Mouse (Mus musculus) liver, embryonic 14.5 days (tissue): ENCODE results near the gene Maco1. TPM values are rescaled to one million over a fixed set of nuclear protein-coding genes. Genes with fewer than 3 reads are reported as not detected.
A peak's percentile ranks its signal among the peaks of the same experiment; 100 is the strongest.

ENCODE experiments used
- ATAC-seq: fragments of 200-750 bp; cut with Nextera tagmentation; 2 replicates; pipeline ENCODE4 v1.8.0; 2017; ENCODE audit warnings: moderate number of reproducible peaks, mild to moderate bottlenecking, moderate library complexity; ENCODE audit not compliant: insufficient read depth
- DNase-seq, 3 experiments: peaks; one replicate each; pipeline ENCODE4 v3.0.0-alpha.2; 2012 to 2013; ENCODE audit warnings: low read depth in 3 of 3, low spot score in 3 of 3
- H3K27ac ChIP-seq: fragments of 300-500 bp; sonication (generic); 2 replicates; pipeline ENCODE4 v1.5.1; 2014; ENCODE audit warnings: moderate library complexity, mild to moderate bottlenecking, control low read depth, inconsistent platforms
- H3K27me3 ChIP-seq: fragments of 300-500 bp; sonication (generic); 2 replicates; pipeline ENCODE4 v1.6.1; 2014; ENCODE audit warnings: mild to moderate bottlenecking, low read length, moderate library complexity; ENCODE audit not compliant: control insufficient read depth, insufficient read depth
- H3K36me3 ChIP-seq: fragments of 300-500 bp; sonication (generic); replicated peaks from 2 replicates; pipeline ENCODE4 v1.6.1; 2014; ENCODE audit warnings: low read depth; ENCODE audit not compliant: control insufficient read depth, insufficient read depth
- H3K4me1 ChIP-seq, 2 experiments: fragments of 200-500 bp in 1 of 2; fragments of 300-500 bp in 1 of 2; sonication (generic) in 1 of 2; replicated peaks; 2 replicates each; pipeline ENCODE4 v1.6.1; 2012 to 2014; ENCODE audit warnings: antibody characterized with exemption in 1 of 2, inconsistent platforms in 1 of 2, low read length in 1 of 2; ENCODE audit not compliant: control insufficient read depth in 2 of 2, insufficient read depth in 2 of 2
- H3K4me2 ChIP-seq: fragments of 300-500 bp; sonication (generic); 2 replicates; pipeline ENCODE4 v1.6.1; 2014; ENCODE audit warnings: low read depth, mild to moderate bottlenecking, control low read depth, moderate library complexity
- H3K4me3 ChIP-seq, 2 experiments: fragments of 200-500 bp in 1 of 2; fragments of 300-500 bp in 1 of 2; sonication (generic) in 1 of 2; 2 replicates each; pipeline ENCODE4 v1.5.1; 2012 to 2014; ENCODE audit warnings: low read depth in 2 of 2, low read length in 2 of 2, mild to moderate bottlenecking in 2 of 2, control low read depth in 1 of 2, inconsistent platforms in 1 of 2, moderate library complexity in 1 of 2; ENCODE audit not compliant: insufficient read depth in 1 of 2
- H3K9ac ChIP-seq: fragments of 300-500 bp; sonication (generic); replicated peaks from 2 replicates; pipeline ENCODE4 v1.6.1; 2014; ENCODE audit warnings: mild to moderate bottlenecking, control low read depth, moderate library complexity
- H3K9me3 ChIP-seq: fragments of 300-500 bp; sonication (generic); 2 replicates; pipeline ENCODE4 v1.6.1; 2016; ENCODE audit warnings: low read length, mixed read lengths; ENCODE audit not compliant: control insufficient read depth
- CTCF ChIP-seq: IDR thresholded peaks from 2 replicates; pipeline ENCODE4 v1.5.1; 2016; ENCODE audit warnings: antibody characterized with exemption, low read depth, control low read depth
- EP300 ChIP-seq: IDR thresholded peaks from 2 replicates; pipeline ENCODE4 v1.6.1; 2016; ENCODE audit warnings: antibody characterized with exemption, low read depth
- WGBS: fragments of 180-500 bp; shearing (Covaris S2); extraction: QIAGEN DNeasy Blood & Tissue Kit; methylation state at CpG from one replicate; pipeline ENCODE4 v1.1.7; 2014; ENCODE audit not compliant: insufficient replicate concordance; 5-methylcytosine and 5-hydroxymethylcytosine counted together
- polyA plus RNA-seq, 2 experiments: library from polyadenylated mRNA; depleted of rRNA in 1 of 2; stranded (reverse) in 1 of 2; unstranded in 1 of 2; fragments of >200 nt; fragmentation: Nextera tagmentation in 1 of 2; extraction: Ambion mirVana in 1 of 2; gene quantifications; 2 replicates each; pipeline versions ENCODE4 v1.2.1 to v1.2.3; 2012 to 2014

Gene Maco1
- polyA plus RNA-seq, 2 experiments = 9.3 to 13.0 TPM

DNA sequence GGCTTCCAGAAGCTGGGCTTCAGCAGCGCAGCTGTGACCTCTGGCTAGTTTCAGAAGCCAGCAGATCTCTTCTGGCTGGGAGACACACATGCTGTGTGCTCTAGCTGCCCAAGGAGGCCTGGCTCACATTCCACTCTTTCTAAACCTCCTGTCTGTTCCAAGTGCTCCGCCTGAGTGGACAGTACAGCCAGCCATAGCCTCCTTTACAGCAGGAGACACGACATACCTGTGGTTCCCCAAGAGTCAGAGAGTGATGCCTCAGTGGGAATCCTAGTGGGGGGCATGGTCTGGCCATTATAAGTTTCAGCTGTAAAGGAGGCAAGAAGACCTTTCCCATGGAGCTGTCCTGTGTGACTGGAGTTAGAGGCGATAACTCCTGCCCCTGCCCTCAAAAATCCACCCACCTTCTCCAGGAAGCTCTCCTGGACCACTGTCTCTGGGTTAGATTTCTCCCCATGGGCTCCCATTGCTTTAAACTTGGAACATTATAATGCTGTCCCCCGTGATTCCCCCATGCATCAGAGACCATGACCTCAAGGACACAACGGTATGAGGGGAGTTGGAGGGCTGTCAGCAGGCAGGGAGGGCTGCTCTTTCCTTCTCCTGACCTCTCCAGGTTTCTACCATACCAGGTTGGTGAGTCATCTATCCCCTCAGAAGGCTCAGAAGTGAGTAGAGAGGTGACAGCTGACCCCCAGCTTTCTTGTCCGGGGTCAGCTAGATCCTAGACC, 83.9 kb downstream of the Maco1 start:
- Histone ChIP-seq H3K27me3 (no peaks in the 10 kb centered on the region), H3K4me3 (no peak overlapping the region), H3K36me3 (no peaks in the 10 kb centered on the region), H3K4me2 (no peak overlapping the region), H3K4me1 (peaks cover 38 to 45% of the 10 kb centered on the region in 2 experiments), H3K27ac (no peak overlapping the region), H3K9ac (no peak overlapping the region), H3K9me3 (no peaks in the 10 kb centered on the region)
- 70% methylated on average over 7 of the region's 7 CpGs for WGBS
- DNase-seq = no peak
- TF ChIP-seq CTCF (no peak), EP300 (no peak)
- no peak for ATAC-seq

DNA sequence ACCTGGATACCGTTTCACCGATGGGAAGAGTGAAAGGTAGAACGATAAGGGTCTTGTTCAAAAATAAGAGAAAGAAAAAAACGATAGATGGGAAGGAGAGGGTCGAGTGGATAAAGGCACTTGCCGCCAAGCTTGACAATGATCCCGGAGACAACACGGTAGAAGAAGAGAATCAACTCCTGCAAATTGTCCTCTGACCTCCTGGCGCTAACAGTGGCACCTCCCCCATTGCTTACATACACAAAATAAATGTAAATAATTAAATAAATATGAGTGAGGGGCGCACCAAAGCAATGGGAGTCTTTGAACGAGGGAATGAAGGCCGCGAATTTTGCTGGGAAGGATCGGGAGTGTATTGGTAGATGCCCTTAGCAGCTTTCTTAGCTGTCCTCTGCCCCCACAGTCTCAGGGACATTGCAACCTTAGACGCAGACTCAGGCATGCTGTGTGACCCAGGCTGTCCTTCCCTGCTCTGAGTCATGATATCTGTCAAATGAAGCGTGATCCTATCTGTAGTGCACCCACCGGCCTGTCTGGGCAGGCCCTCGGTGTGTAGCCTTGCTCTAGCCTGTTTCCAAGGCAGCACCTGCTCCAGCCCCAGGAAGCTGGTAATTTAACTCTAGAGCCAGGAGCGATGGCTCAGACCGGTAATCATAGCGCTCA, 84.8 kb downstream of the Maco1 start:
- peak overlapping the region; percentile 72 for H3K9ac ChIP-seq
- DNase-seq = no peak
- H3K4me3 ChIP-seq = peak overlapping the region; percentile 60 to 83
- H3K9me3 ChIP-seq = no peaks in the 10 kb centered on the region
- H3K27ac ChIP-seq = peak overlapping the region; percentile 30
- no peaks in the 10 kb centered on the region for H3K27me3 ChIP-seq
- peak overlapping the region; percentile 97 for H3K4me2 ChIP-seq
- peaks cover 43 to 46% of the 10 kb centered on the region in 2 experiments for H3K4me1 ChIP-seq
- ATAC-seq = no peak
- H3K36me3 ChIP-seq = no peaks in the 10 kb centered on the region
- TF ChIP-seq EP300 (no peak), CTCF (no peak)
- WGBS = 12% methylated on average over 21 of the region's 21 CpGs

DNA sequence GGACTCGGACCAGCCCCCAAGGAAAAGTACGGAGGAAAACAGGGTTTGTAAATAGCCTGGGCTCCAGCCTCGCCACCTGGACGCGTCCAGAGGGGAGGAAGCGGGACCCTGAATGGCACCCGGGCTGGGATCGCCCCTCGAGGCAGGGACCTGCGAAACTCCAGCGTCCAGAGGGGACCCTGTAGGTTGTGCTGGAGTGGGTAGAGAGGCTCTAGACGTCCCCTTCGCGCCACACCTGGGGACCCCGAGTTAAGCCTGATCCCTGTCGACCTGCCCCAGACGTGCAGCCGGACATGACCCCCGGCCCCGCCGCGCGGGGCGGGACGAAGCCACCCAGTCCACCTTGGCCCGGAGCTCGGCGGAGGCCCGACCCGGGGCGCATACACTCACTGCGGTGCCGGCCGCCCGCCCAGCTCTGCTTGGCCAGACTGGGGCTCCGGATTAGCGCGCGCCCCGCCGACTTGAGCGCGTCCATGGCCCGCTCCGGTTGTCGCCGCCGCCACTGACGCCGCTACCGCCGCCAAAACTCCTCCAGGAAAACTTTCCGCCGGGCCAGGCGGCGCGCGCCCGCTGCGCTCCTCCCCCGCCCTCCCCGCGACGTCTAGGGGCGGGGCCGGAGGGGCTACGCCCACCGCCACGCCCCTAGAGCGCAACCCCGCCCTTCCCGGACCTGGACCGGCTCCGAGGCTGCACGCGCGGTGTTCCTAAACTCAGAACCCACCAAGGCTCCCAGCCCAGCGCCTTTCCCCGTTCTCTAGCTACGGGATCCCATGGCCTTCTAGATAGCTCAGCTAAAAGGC, 85.5 kb downstream of the Maco1 start, which contains the start of gene Ldlrap1:
Gene Ldlrap1 (minus strand): TSS at position 599 of the 800 bp plus-strand sequence.
- Histone ChIP-seq H3K27ac (peak within 1 kb of the TSS; percentile 30), H3K4me2 (peak within 1 kb of the TSS; percentile 97), H3K27me3 (no peaks in the 10 kb centered on the region), H3K9ac (peak within 1 kb of the TSS; percentile 82), H3K4me1 (peaks cover 45% of the 10 kb centered on the region in 2 experiments), H3K4me3 (peak within 1 kb of the TSS; percentile 60 to 83), H3K9me3 (no peaks in the 10 kb centered on the region), H3K36me3 (no peaks in the 10 kb centered on the region)
- under 1% methylated on average over 78 of the region's 80 CpGs for WGBS
- ATAC-seq (peak; percentile 78), DNase-seq (peak; percentile 66 to 68 (median 67))
- TF ChIP-seq CTCF = no peak
- TF ChIP-seq EP300 = no peak

DNA sequence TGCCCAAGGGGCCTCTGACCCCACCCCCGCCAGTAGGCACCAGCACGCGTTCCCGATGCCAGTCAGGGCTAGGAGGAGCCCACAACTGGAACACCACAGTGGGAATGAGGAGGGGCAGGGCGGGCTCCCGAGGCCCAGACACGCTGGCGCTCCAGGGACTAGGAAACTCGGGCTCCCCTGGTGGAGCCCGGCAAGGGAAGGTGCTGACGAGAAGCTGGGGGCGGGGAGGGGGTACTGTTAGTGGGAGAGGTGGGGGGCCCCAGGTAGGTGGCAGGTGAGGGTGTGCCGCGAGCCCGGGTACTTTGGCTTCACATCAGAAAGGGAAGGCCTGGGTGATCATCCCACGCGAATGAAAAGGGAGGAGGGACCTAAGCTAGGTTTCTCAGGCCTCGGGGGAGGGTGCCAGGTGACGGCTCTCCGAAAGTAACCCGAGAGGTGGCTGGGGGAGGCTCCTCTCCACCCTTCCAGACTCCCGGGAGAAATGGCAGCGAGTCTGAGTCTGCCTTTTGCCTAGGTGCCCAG, 86.2 kb downstream of the Maco1 start:
- 2% methylated on average over 23 of the region's 23 CpGs for WGBS
- ATAC-seq = peak; percentile 27; the same call in 1 of the 2 replicates
- peaks cover 49 to 51% of the 10 kb centered on the region in 2 experiments for H3K4me1 ChIP-seq

More for the DNA sequence above, 86.2 kb downstream of the Maco1 start:
- Histone ChIP-seq H3K4me3 (peak overlapping the region; percentile 60 to 79), H3K9ac (peak overlapping the region; percentile 82), H3K4me2 (peak overlapping the region; percentile 97), H3K9me3 (no peaks in the 10 kb centered on the region), H3K27me3 (no peaks in the 10 kb centered on the region), H3K36me3 (no peaks in the 10 kb centered on the region), H3K27ac (peak overlapping the region; percentile 2; the same call in 1 of the 2 replicates)
- TF ChIP-seq EP300 (no peak), CTCF (peak; percentile 19; the same call in 1 of the 2 replicates)
- no peak for DNase-seq
